Mouse (Mus musculus) layer of hippocampus, adult 2 months (tissue): ENCODE data around the gene Hnrnpa2b1. TPM values are rescaled to one million over a fixed set of nuclear protein-coding genes. Genes with fewer than 3 reads are reported as not detected.

Experiments
- DNase-seq, 2 experiments: peaks; one replicate each; pipeline ENCODE4 v3.0.0; 2022; ENCODE audit warnings: low spot score in 2 of 2
- H3K27ac ChIP-seq: fragments of 200-600 bp; 2 replicates; pipeline ENCODE4 v1.8.1; 2022
- H3K4me3 ChIP-seq: fragments of 200-600 bp; 2 replicates; pipeline ENCODE4 v1.8.1; 2022; ENCODE audit warnings: mild to moderate bottlenecking
- CTCF ChIP-seq: fragments of 200-600 bp; conservative IDR thresholded peaks from 2 replicates; pipeline ENCODE4 v1.8.1; 2022; ENCODE audit warnings: antibody characterized with exemption, mild to moderate bottlenecking, moderate library complexity
- total RNA-seq, 2 experiments: library from RNA; stranded (reverse); gene quantifications; 2 replicates each; pipeline ENCODE4 v1.2.3; 2021

The Hnrnpa2b1 gene
- total RNA-seq, 2 experiments from 2014 or later, result 499 to 537 TPM

GRCm38 (mm10) chr6:51424537-51424936, 45.2 kb downstream of the Hnrnpa2b1 start:
- TF ChIP-seq CTCF, result no peak
- DNase-seq, result no peak
- H3K27ac ChIP-seq, result no peak overlapping the region
- H3K4me3 ChIP-seq, result no peak overlapping the region

GRCm38 (mm10) chr6:51423466-51424122, 46.1 kb downstream of the Hnrnpa2b1 start:
- no peak for DNase-seq
- H3K4me3 ChIP-seq, result no peak overlapping the region
- no peak for TF ChIP-seq CTCF
- no peak overlapping the region for H3K27ac ChIP-seq

GRCm38 (mm10) chr6:51417306-51417936, 52.3 kb downstream of the Hnrnpa2b1 start:
- Histone ChIP-seq H3K4me3 (no peak overlapping the region), H3K27ac (no peak overlapping the region)
- TF ChIP-seq CTCF, result no peak
- no peak for DNase-seq

GRCm38 (mm10) chr6:51416433-51416832, 53.3 kb downstream of the Hnrnpa2b1 start:
- no peak overlapping the region for H3K27ac ChIP-seq
- no peak overlapping the region for H3K4me3 ChIP-seq
- DNase-seq, result peak; percentile 48 to 50
- no peak for TF ChIP-seq CTCF

Other genes with a start within 250 kb of the Hnrnpa2b1 start
- gene Nfe2l3, start 37.2 kb downstream of the Hnrnpa2b1 start, total RNA-seq, result 1 to 10 TPM; 2.8 to 3.0 TPM
- 100 to 1,000 TPM; 139 to 149 TPM for gene Cbx3, start 466 bp upstream of the Hnrnpa2b1 start, total RNA-seq
- 100 to 1,000 TPM in 1 of 2 experiments, 10 to 100 TPM in 1; 98.0 to 103 TPM for gene Snx10, start 54.0 kb upstream of the Hnrnpa2b1 start, total RNA-seq